Mouse (Mus musculus): ENCODE results near the gene Olfr959.

The Olfr959 gene

DNA sequence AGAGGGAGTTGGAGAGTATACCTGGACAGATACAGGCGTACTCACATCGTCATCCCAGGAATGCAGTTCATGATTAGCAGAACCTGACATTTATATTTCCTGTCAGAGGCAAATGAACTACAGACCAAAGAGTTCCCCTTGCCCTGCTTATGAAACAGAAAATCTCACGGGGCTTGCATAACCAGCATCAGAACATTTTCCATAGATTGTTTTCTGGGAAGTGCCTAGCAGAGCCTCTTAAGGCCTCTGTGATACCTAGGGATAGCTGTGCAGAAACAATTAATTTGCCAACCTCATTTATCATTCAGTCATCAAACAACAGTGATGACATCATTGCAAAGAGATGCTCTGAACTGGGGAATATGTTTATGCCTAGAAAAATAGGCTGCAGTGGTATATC is at the start of gene Olfr959:
Gene Olfr959 (minus strand): TSS at position 101 of the 400 bp plus-strand sequence.
- in situ Hi-C loops (cut with MboI; ENCODE audit: low pct_unique_long_range_greater_than_20kb in 1 of 2, low sequenced_read_pairs in 2 of 2, unreplicated experiment in 1 of 2) = no loop called here

DNA sequence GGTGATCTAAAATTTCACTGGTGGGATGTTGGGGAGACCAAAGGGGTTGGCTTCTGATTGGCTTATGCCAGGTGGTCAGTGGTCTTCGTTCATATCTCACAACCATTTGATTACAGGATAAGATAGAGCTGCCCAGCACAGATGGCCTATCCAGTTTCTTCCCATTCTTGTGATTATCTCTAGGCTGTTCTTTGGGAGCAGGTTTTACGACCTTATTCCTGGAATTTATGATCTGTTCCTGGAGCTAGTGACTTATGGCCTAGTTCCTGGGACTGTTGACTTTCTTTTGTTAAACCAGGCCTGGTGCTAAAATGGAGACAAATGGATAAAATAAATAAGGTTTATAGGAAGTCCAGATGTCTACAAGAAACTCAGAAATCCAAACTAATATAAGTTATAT is 49.3 kb upstream of the Olfr959 start:
- in situ Hi-C loops (cut with MboI; ENCODE audit: low pct_unique_long_range_greater_than_20kb in 1 of 2, low sequenced_read_pairs in 2 of 2, unreplicated experiment in 1 of 2) = no loop called here

DNA sequence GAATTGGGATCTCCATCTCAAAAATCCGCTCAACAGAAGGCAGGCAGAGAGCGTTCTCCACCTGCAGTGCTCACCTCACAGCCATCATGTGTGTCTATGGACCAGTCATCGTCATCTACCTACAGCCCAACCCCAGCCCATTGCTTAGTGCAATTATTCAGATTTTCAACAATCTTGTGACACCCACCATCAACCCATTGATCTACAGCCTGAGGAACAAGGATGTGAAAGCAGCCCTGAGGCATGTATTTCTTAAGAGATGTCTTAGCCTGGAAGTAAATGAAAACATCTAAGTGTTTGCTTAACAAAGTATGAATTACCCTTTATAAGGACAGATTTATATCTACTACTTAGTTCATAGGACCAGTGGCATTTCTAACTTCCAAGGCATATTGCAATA is 48.4 kb upstream of the Olfr959 start:
- in situ Hi-C loops (cut with MboI; ENCODE audit: low pct_unique_long_range_greater_than_20kb in 1 of 2, low sequenced_read_pairs in 2 of 2, unreplicated experiment in 1 of 2) = no loop called here

DNA sequence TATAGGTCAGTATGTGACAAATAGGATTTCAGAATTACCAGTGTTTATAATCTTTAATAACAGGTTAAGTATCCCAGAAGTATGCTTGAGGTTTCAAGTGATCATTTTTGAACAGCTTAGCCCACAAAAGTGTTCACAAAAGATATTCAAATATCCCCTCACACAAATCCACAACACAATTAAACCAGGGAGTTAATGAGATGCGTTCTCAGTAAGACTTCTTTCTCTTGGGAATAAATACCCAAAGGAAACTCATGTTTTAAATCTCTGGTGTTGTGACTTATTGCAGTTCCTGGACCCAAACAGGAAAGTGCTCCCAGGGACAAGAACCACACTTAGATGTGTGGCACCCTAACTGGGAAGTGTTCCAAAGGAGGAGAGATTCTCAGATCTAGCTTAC is 45.7 kb upstream of the Olfr959 start, which contains the start of gene Olfr960:
Gene Olfr960 (plus strand): TSS at position 301 of the 400 bp plus-strand sequence.
- in situ Hi-C loops (cut with MboI; ENCODE audit: low pct_unique_long_range_greater_than_20kb in 1 of 2, low sequenced_read_pairs in 2 of 2, unreplicated experiment in 1 of 2) = no loop called here

DNA sequence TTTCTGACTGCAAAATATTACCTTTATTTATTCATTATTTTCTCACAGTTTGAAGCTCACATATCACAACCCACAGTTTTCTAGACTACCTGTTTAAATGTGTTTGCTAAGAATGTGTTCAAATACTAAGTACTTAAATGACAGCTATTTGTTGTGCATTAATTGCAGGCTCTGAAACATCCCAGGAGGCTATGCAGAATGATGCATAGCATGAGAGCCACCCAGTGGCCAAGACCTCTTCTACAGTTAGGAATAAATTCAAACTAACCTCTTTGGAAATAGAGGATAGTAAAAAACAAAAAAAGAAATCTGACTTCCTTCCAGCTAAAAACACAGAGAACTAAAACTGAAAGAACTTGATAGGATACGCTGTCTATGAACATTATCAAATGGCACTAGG is 36.6 kb upstream of the Olfr959 start:
- in situ Hi-C loops (cut with MboI; ENCODE audit: low pct_unique_long_range_greater_than_20kb in 1 of 2, low sequenced_read_pairs in 2 of 2, unreplicated experiment in 1 of 2) = no loop called here

DNA sequence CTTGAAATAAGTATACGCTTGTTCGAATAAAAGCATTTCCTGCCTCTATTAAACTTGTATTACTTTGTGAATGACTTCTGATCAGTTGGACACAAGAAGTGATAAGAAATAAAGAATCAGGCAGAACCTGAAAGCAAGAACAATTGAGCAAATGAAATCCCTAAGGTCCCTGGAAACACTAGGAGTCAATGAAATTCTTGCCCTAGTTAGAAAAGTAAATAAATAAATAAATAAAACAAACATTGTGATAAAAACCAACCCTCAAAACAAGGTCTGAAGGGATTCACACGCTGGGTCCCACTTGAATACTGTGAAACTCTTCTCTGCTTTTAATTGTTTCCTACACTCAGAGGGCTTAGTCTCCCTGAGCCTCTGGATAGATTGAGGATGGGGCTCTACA is 35.0 kb upstream of the Olfr959 start, which contains the start of gene Olfr148:
Gene Olfr148 (plus strand): TSS at position 301 of the 400 bp plus-strand sequence.
- in situ Hi-C loops (cut with MboI; ENCODE audit: low pct_unique_long_range_greater_than_20kb in 1 of 2, low sequenced_read_pairs in 2 of 2, unreplicated experiment in 1 of 2) = no loop called here

DNA sequence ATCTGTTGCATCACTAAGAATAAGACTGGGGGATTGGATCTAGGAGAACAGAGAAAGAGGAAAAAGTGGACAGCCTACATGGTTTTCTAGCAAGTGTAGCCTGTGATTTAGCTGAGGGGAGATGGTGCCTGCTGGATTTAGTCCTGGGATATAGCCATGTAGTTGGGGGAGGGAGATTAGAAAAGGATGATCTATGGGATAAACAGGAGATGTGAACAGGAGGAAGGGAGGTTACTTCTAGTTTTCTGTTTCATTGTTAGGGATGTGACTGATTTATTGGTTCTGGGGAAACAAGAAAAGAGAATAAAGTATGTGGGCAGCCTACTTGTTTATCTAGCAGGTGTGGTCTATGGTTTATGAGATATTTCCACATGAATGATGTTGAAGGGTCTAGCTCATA is 33.1 kb upstream of the Olfr959 start:
- in situ Hi-C loops (cut with MboI; ENCODE audit: low pct_unique_long_range_greater_than_20kb in 1 of 2, low sequenced_read_pairs in 2 of 2, unreplicated experiment in 1 of 2) = no loop called here

DNA sequence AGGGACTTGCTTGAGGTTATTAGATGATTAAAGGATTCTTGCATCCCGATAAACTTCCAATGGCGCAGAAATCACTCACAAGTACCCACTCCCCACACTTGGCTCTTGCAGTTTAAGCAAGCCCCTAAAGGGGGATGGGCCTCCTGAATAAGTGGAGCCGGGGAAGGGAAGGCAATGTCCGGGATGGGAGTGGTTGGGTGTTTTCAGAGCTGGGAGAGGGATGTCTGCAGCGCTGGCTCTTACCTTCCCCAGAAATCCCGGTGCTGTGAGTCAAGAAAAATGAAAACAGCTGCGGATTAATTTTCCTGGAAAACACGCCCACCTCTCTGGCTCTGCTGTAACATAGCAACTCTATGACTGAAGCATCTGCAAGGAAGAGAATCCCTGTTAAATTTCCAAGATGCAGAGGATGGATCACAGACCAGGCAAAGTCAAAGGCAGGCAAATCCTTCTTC is 28.7 kb upstream of the Olfr959 start, which contains the start of gene AW551984:
Gene AW551984 (minus strand): TSS at position 405 of the 455 bp plus-strand sequence.
- in situ Hi-C loops (cut with MboI; ENCODE audit: low pct_unique_long_range_greater_than_20kb in 1 of 2, low sequenced_read_pairs in 2 of 2, unreplicated experiment in 1 of 2) = no loop called here

DNA sequence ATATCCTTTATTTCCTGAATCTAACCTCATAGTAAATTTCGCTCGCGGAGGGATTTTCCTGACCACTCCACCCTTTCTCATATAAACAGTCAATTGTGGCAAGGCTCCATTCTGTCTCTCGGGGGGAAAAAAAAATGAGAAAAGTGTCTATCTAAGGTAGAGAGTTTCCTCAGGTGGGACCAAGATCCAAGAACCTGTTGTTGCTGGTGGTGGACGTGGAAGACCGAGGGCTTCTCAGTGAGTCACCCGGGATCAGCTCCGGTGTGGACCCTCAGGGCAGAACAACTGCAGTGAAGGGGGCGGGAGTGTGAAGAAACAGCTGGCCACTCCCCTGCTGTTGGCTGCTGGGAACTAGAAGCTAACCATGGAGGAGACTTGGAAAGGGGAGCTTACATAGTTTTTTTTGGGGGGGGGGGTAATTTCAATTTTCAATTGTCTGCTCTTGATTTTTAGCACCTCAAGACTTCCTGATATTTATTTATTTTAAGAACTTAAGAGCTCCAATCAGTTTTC is 28.0 kb upstream of the Olfr959 start:
- in situ Hi-C loops (cut with MboI; ENCODE audit: low pct_unique_long_range_greater_than_20kb in 1 of 2, low sequenced_read_pairs in 2 of 2, unreplicated experiment in 1 of 2) = no loop called here

DNA sequence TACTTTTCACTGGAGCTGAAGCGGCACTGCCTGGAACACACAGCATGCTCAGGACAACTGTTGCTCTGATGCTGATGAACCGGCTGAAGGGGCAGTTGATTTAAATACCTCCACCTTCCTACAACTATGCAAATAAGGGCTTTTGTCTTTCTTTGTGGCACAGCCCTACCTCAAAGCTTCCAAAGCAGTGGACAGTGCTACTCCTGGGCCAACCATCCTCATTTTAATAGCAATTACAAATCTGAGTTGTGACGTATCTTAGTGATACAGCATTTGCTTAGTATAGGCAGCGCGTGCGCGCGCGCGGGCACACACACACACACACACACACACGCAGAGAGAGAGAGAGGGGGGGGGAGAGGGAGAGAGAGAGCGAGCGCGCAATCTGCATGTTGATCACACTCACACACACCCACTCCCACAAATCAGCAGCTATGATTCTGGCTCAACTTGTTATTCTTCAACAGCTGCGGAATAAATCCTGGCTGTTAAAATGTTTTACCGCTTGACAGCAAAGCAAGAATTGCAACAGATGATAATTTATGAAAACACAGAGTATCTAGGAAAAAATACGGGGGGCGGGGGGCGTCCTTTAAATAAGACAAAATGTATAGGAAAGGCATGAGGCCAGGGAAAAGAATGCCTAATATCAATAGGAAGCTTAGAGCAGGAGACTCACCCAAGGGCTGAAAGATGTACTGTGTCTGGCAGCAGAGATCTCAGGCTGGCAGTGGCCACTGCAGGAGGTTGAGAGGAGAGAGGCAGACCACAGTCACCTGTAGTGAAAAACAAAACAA is 27.4 kb upstream of the Olfr959 start:
- in situ Hi-C loops (cut with MboI; ENCODE audit: low pct_unique_long_range_greater_than_20kb in 1 of 2, low sequenced_read_pairs in 2 of 2, unreplicated experiment in 1 of 2) = no loop called here

DNA sequence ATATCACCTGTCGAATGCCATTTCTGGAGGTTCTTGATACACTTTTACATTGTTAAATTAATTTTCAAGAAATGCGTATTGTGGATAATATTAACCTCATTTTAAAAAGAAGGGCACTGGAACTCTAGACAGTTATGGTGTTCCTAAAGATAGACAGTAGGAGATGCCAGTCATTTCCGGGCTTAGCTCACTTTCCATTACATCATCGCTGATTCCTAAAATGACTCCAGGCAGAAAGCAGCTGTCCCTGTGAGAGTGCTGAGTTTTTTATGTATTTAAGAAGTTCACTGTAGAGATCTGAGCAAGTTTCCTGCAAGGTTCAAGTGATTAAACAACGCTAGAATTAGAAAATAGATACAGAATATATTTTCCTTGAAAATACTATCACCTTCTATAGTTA is 1.7 kb upstream of the Olfr959 start:
- in situ Hi-C loops (cut with MboI; ENCODE audit: low pct_unique_long_range_greater_than_20kb in 1 of 2, low sequenced_read_pairs in 2 of 2, unreplicated experiment in 1 of 2) = no loop called here

DNA sequence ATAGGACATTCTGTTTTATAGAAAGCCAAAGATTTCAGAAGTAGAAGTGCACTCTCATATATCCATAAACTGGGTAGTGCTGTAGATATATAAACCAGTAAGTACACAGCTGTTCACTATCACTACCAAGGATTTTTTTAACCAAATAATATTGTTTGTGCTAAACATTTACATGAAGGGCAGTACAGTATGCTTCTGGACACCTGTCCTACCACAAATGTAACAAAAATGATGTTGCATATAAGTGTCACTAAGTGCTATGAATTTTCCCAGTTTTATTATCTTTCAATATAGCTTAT is 17.1 kb downstream of the Olfr959 start:
- in situ Hi-C loops (cut with MboI; ENCODE audit: low pct_unique_long_range_greater_than_20kb in 1 of 2, low sequenced_read_pairs in 2 of 2, unreplicated experiment in 1 of 2) = no loop called here

DNA sequence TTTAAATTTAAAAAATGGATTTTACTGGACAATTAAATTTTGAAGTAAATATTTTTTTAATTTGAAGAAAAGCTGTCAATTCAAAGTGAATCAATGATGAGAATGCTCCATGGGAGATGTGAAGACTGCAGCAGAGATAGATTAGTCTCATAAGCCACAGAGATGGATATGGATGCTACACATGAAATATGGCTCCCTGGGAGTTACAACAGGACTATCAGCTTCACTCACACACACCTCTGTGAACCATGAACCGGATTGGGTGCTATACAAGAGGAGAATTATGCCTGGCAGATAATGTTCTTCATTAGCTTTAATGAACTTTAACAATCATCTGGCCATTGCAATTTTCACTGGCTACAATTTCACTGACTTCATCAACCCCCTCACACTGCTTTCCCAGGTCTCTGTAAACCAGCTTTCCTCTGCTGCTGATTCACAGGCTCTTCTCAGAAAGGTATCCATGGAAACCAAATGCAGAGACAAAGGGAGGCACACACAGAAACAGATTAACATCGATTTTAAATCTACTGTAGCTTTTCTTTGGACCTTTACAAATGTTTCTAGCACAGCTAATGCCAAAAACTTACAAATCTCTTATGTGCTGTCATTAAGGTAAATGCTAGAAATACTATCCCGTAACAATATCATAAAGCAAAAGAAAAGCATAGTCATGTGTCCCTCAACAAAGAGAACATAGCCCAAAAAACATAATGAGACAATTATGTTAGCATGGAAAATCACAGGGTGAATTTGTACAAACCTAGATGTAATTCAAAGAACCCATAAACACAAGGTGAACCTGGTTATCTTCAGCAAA is 17.6 kb downstream of the Olfr959 start:
- in situ Hi-C loops (cut with MboI; ENCODE audit: low pct_unique_long_range_greater_than_20kb in 1 of 2, low sequenced_read_pairs in 2 of 2, unreplicated experiment in 1 of 2) = no loop called here

DNA sequence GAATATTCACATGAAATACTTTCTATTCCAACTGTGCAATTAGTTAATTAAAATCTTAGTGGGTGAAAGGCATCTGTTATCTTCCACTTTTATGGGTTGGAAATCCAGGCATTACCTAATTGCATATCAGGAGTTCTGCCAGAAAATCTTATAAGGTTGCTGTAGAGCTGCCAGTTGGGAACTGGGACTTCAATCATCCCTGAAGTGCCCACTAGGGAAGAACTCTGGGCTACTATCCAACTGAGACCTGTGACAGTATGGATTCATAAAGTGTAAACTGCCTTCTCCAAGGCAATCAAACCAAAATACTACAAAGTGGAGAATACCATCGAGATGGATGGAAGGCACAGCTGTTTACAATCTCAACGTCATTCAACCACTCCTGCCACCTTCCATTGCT is 21.4 kb downstream of the Olfr959 start, which contains the start of gene Olfr958:
Gene Olfr958 (minus strand): TSS at position 109 of the 400 bp plus-strand sequence.
- in situ Hi-C loops (cut with MboI; ENCODE audit: low pct_unique_long_range_greater_than_20kb in 1 of 2, low sequenced_read_pairs in 2 of 2, unreplicated experiment in 1 of 2) = no loop called here

DNA sequence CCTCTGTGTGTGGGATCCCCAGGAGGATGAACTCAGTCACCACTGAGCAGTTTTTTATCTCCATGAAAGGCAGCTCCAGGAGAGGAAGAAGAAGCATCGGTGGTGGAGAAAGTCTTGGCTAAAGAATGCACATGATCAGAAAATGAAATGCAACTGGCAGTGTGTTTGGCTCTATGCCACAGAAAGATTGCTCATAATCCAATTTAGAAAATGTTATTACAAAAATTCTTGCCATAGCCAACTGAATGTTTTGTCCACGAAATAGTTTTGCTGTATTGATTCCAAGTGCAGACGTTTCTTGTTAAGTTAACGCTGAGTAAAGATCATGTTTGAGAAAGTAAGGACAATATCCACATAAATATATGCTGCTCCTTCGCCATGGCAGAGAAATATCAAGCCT is 24.6 kb downstream of the Olfr959 start:
- in situ Hi-C loops (cut with MboI; ENCODE audit: low pct_unique_long_range_greater_than_20kb in 1 of 2, low sequenced_read_pairs in 2 of 2, unreplicated experiment in 1 of 2) = no loop called here

DNA sequence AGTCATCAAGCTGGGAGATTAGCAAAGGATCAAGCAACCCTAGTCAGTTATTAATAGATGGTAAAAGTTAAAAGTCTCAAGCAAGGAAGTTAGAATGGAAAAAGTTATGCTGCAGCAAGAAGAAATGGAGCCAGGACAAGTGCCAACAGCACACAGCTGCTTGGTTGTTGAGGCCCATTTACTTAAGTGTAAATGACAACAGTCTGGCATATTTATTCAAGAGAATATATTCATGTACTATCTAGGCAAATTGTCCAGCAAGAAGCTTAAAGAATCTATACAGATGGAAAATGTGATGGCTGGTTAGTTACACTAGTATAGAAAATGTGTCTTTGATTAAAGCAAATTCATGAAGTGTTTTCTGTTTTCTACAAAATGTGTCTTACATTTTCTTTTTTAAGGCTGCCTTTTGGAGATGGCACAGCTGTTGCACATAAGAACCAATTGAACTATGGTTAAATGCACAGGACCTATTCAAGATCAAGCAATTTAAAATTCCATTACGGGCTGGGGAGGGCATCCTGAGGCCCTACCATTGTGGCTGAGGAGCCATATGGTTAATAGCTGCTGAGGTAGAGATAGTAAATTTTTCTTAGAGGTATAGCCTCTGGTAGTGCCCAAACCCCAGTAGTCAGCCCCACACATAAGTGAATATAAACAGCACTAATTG is 51.6 kb downstream of the Olfr959 start:
- in situ Hi-C loops (cut with MboI; ENCODE audit: low pct_unique_long_range_greater_than_20kb in 1 of 2, low sequenced_read_pairs in 2 of 2, unreplicated experiment in 1 of 2) = no loop called here

Measured in mouse embryonic stem cell (cell line).